Mouse (Mus musculus) embryonic fibroblast, embryonic 13.5 days (primary cell): ENCODE results near the gene Slc25a28. TPM values are rescaled to one million over a fixed set of nuclear protein-coding genes. Genes with fewer than 3 reads are reported as not detected.
A peak's percentile ranks its signal among the peaks of the same experiment; 100 is the strongest.

Experiments
- H3K27ac ChIP-seq: 2 replicates; pipeline ENCODE4 v1.5.1; 2012; ENCODE audit warnings: low read length, control low read depth, inconsistent platforms; ENCODE audit not compliant: insufficient read depth
- H3K4me1 ChIP-seq: 2 replicates; pipeline ENCODE4 v1.6.1; 2011; ENCODE audit warnings: low read length; ENCODE audit not compliant: control insufficient read depth, insufficient read depth
- H3K4me3 ChIP-seq: 2 replicates; pipeline ENCODE4 v1.5.1; 2011; ENCODE audit warnings: mild to moderate bottlenecking, control low read depth, low read length; ENCODE audit not compliant: insufficient read depth
- CTCF ChIP-seq: IDR thresholded peaks from 2 replicates; pipeline ENCODE4 v1.5.1; 2011; ENCODE audit warnings: mild to moderate bottlenecking, control low read depth, low read length, moderate library complexity, borderline replicate concordance; ENCODE audit not compliant: insufficient read depth
- POLR2A ChIP-seq: IDR thresholded peaks from 2 replicates; pipeline ENCODE4 v1.6.1; 2011; ENCODE audit warnings: low read depth, mild to moderate bottlenecking, control low read depth, low read length, moderate library complexity
- polyA plus RNA-seq: library from polyadenylated mRNA; stranded (reverse); fragments of >200 nt; gene quantifications from 2 replicates; pipeline ENCODE4 v1.2.4, GENCODE M21; 2011; ENCODE audit warnings: low read depth; ENCODE audit not compliant: missing spikeins, insufficient read length

Slc25a28 gene
- polyA plus RNA-seq: 16.0 and 16.5 TPM in 2 replicates

- Histone ChIP-seq H3K27ac (peak within 1 kb of the TSS; percentile 85), H3K4me3 (peak within 1 kb of the TSS; percentile 71), H3K4me1 (peaks cover 6% of the 10 kb centered on the region)
- TF ChIP-seq CTCF (peak; percentile 32; the same call in 1 of the 2 replicates), POLR2A (peak; percentile 90)
Observed at GRCm38 (mm10) chr19:43674730-43675524, at the start of gene Slc25a28. Slc25a28 (minus strand) TSS chr19:43674881.

- H3K27ac ChIP-seq: no peak overlapping the region
- no peaks in the 10 kb centered on the region for H3K4me1 ChIP-seq
- no peak overlapping the region for H3K4me3 ChIP-seq
- TF ChIP-seq POLR2A: no peak
Observed at GRCm38 (mm10) chr19:43724194-43724593, 49.5 kb upstream of the Slc25a28 start.

GRCm38 (mm10) chr19:43723501-43723900, 48.8 kb upstream of the Slc25a28 start:
- H3K27ac ChIP-seq: no peak overlapping the region
- TF ChIP-seq CTCF (no peak), POLR2A (no peak)
- no peak overlapping the region for H3K4me3 ChIP-seq
- H3K4me1 ChIP-seq: no peaks in the 10 kb centered on the region

GRCm38 (mm10) chr19:43722891-43723290, 48.2 kb upstream of the Slc25a28 start:
- TF ChIP-seq CTCF: no peak
- no peak for TF ChIP-seq POLR2A
- H3K27ac ChIP-seq: no peak overlapping the region

GRCm38 (mm10) chr19:43720061-43720460, 45.4 kb upstream of the Slc25a28 start:
- no peak overlapping the region for H3K27ac ChIP-seq
- TF ChIP-seq POLR2A (no peak), CTCF (no peak)
- H3K4me3 ChIP-seq: no peak overlapping the region
- no peaks in the 10 kb centered on the region for H3K4me1 ChIP-seq

More at GRCm38 (mm10) chr19:43722891-43723290, 48.2 kb upstream of the Slc25a28 start:
- no peaks in the 10 kb centered on the region for H3K4me1 ChIP-seq
- no peak overlapping the region for H3K4me3 ChIP-seq

GRCm38 (mm10) chr19:43711971-43712370, 37.3 kb upstream of the Slc25a28 start:
- H3K4me1 ChIP-seq: no peaks in the 10 kb centered on the region
- H3K27ac ChIP-seq: no peak overlapping the region
- TF ChIP-seq CTCF (no peak), POLR2A (no peak)
- H3K4me3 ChIP-seq: no peak overlapping the region

GRCm38 (mm10) chr19:43711159-43711916, 36.7 kb upstream of the Slc25a28 start:
- Histone ChIP-seq H3K4me1 (no peaks in the 10 kb centered on the region), H3K4me3 (no peak overlapping the region), H3K27ac (no peak overlapping the region)
- no peak for TF ChIP-seq CTCF
- no peak for TF ChIP-seq POLR2A

GRCm38 (mm10) chr19:43709317-43709716, 34.6 kb upstream of the Slc25a28 start:
- Histone ChIP-seq H3K27ac (no peak overlapping the region), H3K4me3 (no peak overlapping the region), H3K4me1 (no peaks in the 10 kb centered on the region)
- TF ChIP-seq CTCF (no peak), POLR2A (no peak)

- Histone ChIP-seq H3K4me3 (no peak overlapping the region), H3K4me1 (no peaks in the 10 kb centered on the region), H3K27ac (no peak overlapping the region)
- no peak for TF ChIP-seq POLR2A
- no peak for TF ChIP-seq CTCF
Observed at GRCm38 (mm10) chr19:43708206-43708605, 33.5 kb upstream of the Slc25a28 start.

GRCm38 (mm10) chr19:43704787-43705497, 30.3 kb upstream of the Slc25a28 start:
- TF ChIP-seq CTCF (no peak), POLR2A (no peak)
- no peak overlapping the region for H3K27ac ChIP-seq

GRCm38 (mm10) chr19:43704211-43704610, 29.5 kb upstream of the Slc25a28 start:
- H3K4me3 ChIP-seq: no peak overlapping the region
- TF ChIP-seq CTCF (no peak), POLR2A (no peak)
- no peak overlapping the region for H3K27ac ChIP-seq
- H3K4me1 ChIP-seq: no peaks in the 10 kb centered on the region

More at GRCm38 (mm10) chr19:43704787-43705497, 30.3 kb upstream of the Slc25a28 start:
- H3K4me1 ChIP-seq: no peaks in the 10 kb centered on the region
- H3K4me3 ChIP-seq: no peak overlapping the region
